Mouse (Mus musculus): ENCODE data around the gene Ifng. TPM values are rescaled to one million over a fixed set of nuclear protein-coding genes. Genes with fewer than 3 reads are reported as not detected.
"Not testable (repeated sequence)": the region's sequence is repeated elsewhere in the genome, so short reads cannot be mapped to it uniquely, and the experiment has no call there.

Gene Ifng
- polyA plus RNA-seq, 1 experiment = not detected

- Histone ChIP-seq H3K4me2 (ENCODE audit: low read depth) (no peak overlapping the region), H3K4me3 (no peak overlapping the region), H3K79me2 (ENCODE audit: control insufficient read depth, insufficient read depth) (no peaks in the 10 kb centered on the region), H3ac (ENCODE audit: control insufficient read depth, insufficient read length) (no peak overlapping the region), H3K36me3 (ENCODE audit: control insufficient read depth, insufficient read depth) (no peaks in the 10 kb centered on the region), H3K27me3 (ENCODE audit: control insufficient read depth, insufficient read depth, insufficient read length) (no peaks in the 10 kb centered on the region)
- no peak for TF ChIP-seq POLR2AphosphoS2 (IDR thresholded peaks at IDR 0.05; ENCODE audit: insufficient read length, low read depth)
- no peak for TF ChIP-seq POLR2A (IDR thresholded peaks at IDR 0.05; ENCODE audit: insufficient read length, low read depth)
- no peak for TF ChIP-seq TCF3 (IDR thresholded peaks at IDR 0.05; ENCODE audit: insufficient read length, low read depth)
- TF ChIP-seq SRF (IDR thresholded peaks at IDR 0.05; ENCODE audit: control insufficient read depth, insufficient read length, low read depth) = no peak
- TF ChIP-seq TCF12 (IDR thresholded peaks at IDR 0.05; ENCODE audit: insufficient read depth, poor library complexity, severe bottlenecking) = no peak
- no peak for TF ChIP-seq USF1 (IDR thresholded peaks at IDR 0.05; ENCODE audit: low read depth)
- TF ChIP-seq E2F4 (IDR thresholded peaks at IDR 0.05; ENCODE audit: insufficient read depth) = no peak
- TF ChIP-seq CEBPB (IDR thresholded peaks at IDR 0.05; ENCODE audit: insufficient read depth, poor library complexity, severe bottlenecking) = no peak
- TF ChIP-seq MAX (IDR thresholded peaks at IDR 0.05; ENCODE audit: low read depth) = no peak
- no peak for TF ChIP-seq REST (IDR thresholded peaks at IDR 0.05; ENCODE audit: insufficient read depth, insufficient read length)
- TF ChIP-seq MYOG (IDR thresholded peaks at IDR 0.05; ENCODE audit: control insufficient read depth in 1 of 3, insufficient read depth in 1 of 3, insufficient read length in 2 of 3, low read depth in 2 of 3) = no peak
- TF ChIP-seq MYOD1 (IDR thresholded peaks at IDR 0.05; ENCODE audit: control insufficient read depth in 1 of 3, insufficient read length in 2 of 3, low read depth in 2 of 3) = no peak
Observed at GRCm38 (mm10) chr10:118461126-118461767, 20.4 kb downstream of the Ifng start.

- Histone ChIP-seq H3K36me3 (ENCODE audit: control insufficient read depth, insufficient read depth) (no peaks in the 10 kb centered on the region), H3ac (ENCODE audit: control insufficient read depth, insufficient read length) (no peak overlapping the region), H3K4me3 (no peak overlapping the region), H3K79me2 (ENCODE audit: control insufficient read depth, insufficient read depth) (no peaks in the 10 kb centered on the region), H3K27me3 (ENCODE audit: control insufficient read depth, insufficient read depth, insufficient read length) (no peaks in the 10 kb centered on the region), H3K4me2 (ENCODE audit: low read depth) (peak overlapping the region; percentile 25)
- TF ChIP-seq POLR2AphosphoS2 (IDR thresholded peaks at IDR 0.05; ENCODE audit: insufficient read length, low read depth) = no peak
- TF ChIP-seq E2F4 (IDR thresholded peaks at IDR 0.05; ENCODE audit: insufficient read depth) = no peak
- TF ChIP-seq POLR2A (IDR thresholded peaks at IDR 0.05; ENCODE audit: insufficient read length, low read depth) = no peak
- TF ChIP-seq MYOD1 (IDR thresholded peaks at IDR 0.05; ENCODE audit: control insufficient read depth in 1 of 3, insufficient read length in 2 of 3, low read depth in 2 of 3) = peak in 1 of 3 experiments; percentile 7
- TF ChIP-seq MYOG (IDR thresholded peaks at IDR 0.05; ENCODE audit: control insufficient read depth in 1 of 3, insufficient read depth in 1 of 3, insufficient read length in 2 of 3, low read depth in 2 of 3) = no peak
- no peak for TF ChIP-seq TCF3 (IDR thresholded peaks at IDR 0.05; ENCODE audit: insufficient read length, low read depth)
- TF ChIP-seq USF1 (IDR thresholded peaks at IDR 0.05; ENCODE audit: low read depth) = no peak
Observed at GRCm38 (mm10) chr10:118466481-118466880, 25.6 kb downstream of the Ifng start.

GRCm38 (mm10) chr10:118469047-118469446 is 28.2 kb downstream of the Ifng start:
- no peaks in the 10 kb centered on the region for H3K27me3 ChIP-seq (ENCODE audit: control insufficient read depth, insufficient read depth, insufficient read length)
- no peak for TF ChIP-seq POLR2AphosphoS2 (IDR thresholded peaks at IDR 0.05; ENCODE audit: insufficient read length, low read depth)
- TF ChIP-seq MYOD1 (IDR thresholded peaks at IDR 0.05; ENCODE audit: control insufficient read depth in 1 of 3, insufficient read length in 2 of 3, low read depth in 2 of 3) = peak in 1 of 3 experiments; percentile 37
- no peak for TF ChIP-seq TCF12 (IDR thresholded peaks at IDR 0.05; ENCODE audit: insufficient read depth, poor library complexity, severe bottlenecking)
- no peak for TF ChIP-seq REST (IDR thresholded peaks at IDR 0.05; ENCODE audit: insufficient read depth, insufficient read length)
- no peak for TF ChIP-seq USF1 (IDR thresholded peaks at IDR 0.05; ENCODE audit: low read depth)
- no peak for TF ChIP-seq CEBPB (IDR thresholded peaks at IDR 0.05; ENCODE audit: insufficient read depth, poor library complexity, severe bottlenecking)
- TF ChIP-seq MAX (IDR thresholded peaks at IDR 0.05; ENCODE audit: low read depth) = no peak

GRCm38 (mm10) chr10:118470296-118470957 is 29.6 kb downstream of the Ifng start:
- Histone ChIP-seq H3K27me3 (ENCODE audit: control insufficient read depth, insufficient read depth, insufficient read length) (no peaks in the 10 kb centered on the region), H3K4me3 (no peak overlapping the region), H3K36me3 (ENCODE audit: control insufficient read depth, insufficient read depth) (no peaks in the 10 kb centered on the region), H3K4me2 (ENCODE audit: low read depth) (peak overlapping the region; percentile 52), H3ac (ENCODE audit: control insufficient read depth, insufficient read length) (no peak overlapping the region), H3K79me2 (ENCODE audit: control insufficient read depth, insufficient read depth) (no peaks in the 10 kb centered on the region)
- no peak for TF ChIP-seq TCF3 (IDR thresholded peaks at IDR 0.05; ENCODE audit: insufficient read length, low read depth)
- no peak for TF ChIP-seq E2F4 (IDR thresholded peaks at IDR 0.05; ENCODE audit: insufficient read depth)
- no peak for TF ChIP-seq MYOD1 (IDR thresholded peaks at IDR 0.05; ENCODE audit: control insufficient read depth in 1 of 3, insufficient read length in 2 of 3, low read depth in 2 of 3)
- TF ChIP-seq SRF (IDR thresholded peaks at IDR 0.05; ENCODE audit: control insufficient read depth, insufficient read length, low read depth) = no peak
- TF ChIP-seq REST (IDR thresholded peaks at IDR 0.05; ENCODE audit: insufficient read depth, insufficient read length) = no peak
- no peak for TF ChIP-seq POLR2AphosphoS2 (IDR thresholded peaks at IDR 0.05; ENCODE audit: insufficient read length, low read depth)
- no peak for TF ChIP-seq TCF12 (IDR thresholded peaks at IDR 0.05; ENCODE audit: insufficient read depth, poor library complexity, severe bottlenecking)
- no peak for TF ChIP-seq MYOG (IDR thresholded peaks at IDR 0.05; ENCODE audit: control insufficient read depth in 1 of 3, insufficient read depth in 1 of 3, insufficient read length in 2 of 3, low read depth in 2 of 3)
- TF ChIP-seq CEBPB (IDR thresholded peaks at IDR 0.05; ENCODE audit: insufficient read depth, poor library complexity, severe bottlenecking) = no peak
- TF ChIP-seq MAX (IDR thresholded peaks at IDR 0.05; ENCODE audit: low read depth) = no peak
- TF ChIP-seq USF1 (IDR thresholded peaks at IDR 0.05; ENCODE audit: low read depth) = no peak
- TF ChIP-seq POLR2A (IDR thresholded peaks at IDR 0.05; ENCODE audit: insufficient read length, low read depth) = no peak

More at GRCm38 (mm10) chr10:118469047-118469446, 28.2 kb downstream of the Ifng start:
- no peak overlapping the region for H3K4me2 ChIP-seq (ENCODE audit: low read depth)
- H3K4me3 ChIP-seq = no peak overlapping the region
- no peak overlapping the region for H3ac ChIP-seq (ENCODE audit: control insufficient read depth, insufficient read length)
- H3K36me3 ChIP-seq (ENCODE audit: control insufficient read depth, insufficient read depth) = no peaks in the 10 kb centered on the region
- H3K79me2 ChIP-seq (ENCODE audit: control insufficient read depth, insufficient read depth) = no peaks in the 10 kb centered on the region

- H3K36me3 ChIP-seq (ENCODE audit: control insufficient read depth, insufficient read depth); H3ac ChIP-seq (ENCODE audit: control insufficient read depth, insufficient read length); H3K27me3 ChIP-seq (ENCODE audit: control insufficient read depth, insufficient read depth, insufficient read length); H3K79me2 ChIP-seq (ENCODE audit: control insufficient read depth, insufficient read depth); H3K4me3 ChIP-seq; H3K4me2 ChIP-seq (ENCODE audit: low read depth): not testable (repeated sequence)
Observed at GRCm38 (mm10) chr10:118472846-118473245, 32.0 kb downstream of the Ifng start.

Data from myocyte (in vitro differentiated cells).